Mouse (Mus musculus) frontal cortex, postnatal 14 days (tissue): ENCODE measurements around the gene Mns1.

Experiments used
- DNase-seq, 2 experiments: peaks; one replicate each; pipeline ENCODE4 v3.0.0; 2022; ENCODE audit warnings: low spot score in 2 of 2

Gene Mns1

DNA sequence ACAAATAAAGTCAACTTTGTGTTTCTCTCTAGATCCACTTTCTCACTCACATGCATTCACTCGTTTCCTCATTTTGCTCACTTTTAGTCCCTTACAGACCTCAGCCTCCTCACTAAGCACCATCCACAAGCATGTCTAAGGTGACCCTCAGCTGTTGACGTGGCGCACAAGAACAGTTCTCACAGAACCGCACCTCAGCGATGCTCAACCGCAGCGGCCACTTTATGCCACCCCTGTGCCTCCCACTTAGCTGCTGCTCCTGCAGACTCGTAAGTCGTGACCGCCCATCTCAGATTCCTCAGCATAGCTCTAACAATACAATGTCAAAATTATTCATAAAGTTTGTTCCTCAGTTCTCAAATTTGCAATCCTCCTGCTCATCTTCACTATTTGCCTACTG is 30.8 kb downstream of the Mns1 start:
- no peak for DNase-seq

DNA sequence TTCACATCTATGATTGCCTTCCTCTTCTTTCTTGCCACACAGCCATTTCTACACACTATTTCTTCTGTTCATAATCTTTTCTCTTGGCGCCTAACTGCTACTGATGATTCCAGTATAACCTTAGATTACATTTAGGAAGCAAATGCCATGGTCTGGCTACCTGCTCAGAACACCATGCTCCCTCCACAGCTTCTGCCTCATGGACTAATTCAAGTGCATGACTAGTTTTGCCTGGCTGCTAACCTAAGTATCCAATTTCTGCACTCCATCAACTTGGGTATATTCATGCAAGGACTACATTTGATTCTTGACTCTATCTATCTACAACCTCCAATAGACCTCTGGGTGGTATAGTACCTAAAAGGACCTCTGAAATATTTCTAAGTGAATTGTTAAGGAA is 32.0 kb downstream of the Mns1 start:
- DNase-seq, result no peak

DNA sequence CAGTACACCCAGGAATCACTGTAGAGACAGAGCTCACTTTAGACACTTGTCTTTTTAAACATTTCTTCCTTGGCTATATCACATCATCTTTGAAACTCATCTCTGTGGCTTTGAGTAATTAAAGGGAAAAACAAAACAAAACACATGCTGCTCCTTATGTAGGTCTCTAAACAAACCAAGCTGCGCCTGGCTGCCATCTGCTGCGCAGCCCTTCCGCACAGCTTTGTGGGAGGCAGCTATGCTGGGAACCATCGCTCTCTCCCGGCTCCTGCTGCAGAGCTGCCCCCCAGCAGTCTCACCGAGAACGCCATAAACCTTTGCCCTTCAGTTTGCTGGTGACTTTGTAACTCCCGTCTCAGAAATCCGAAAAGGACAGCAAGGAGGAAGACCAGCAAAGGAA is 37.7 kb downstream of the Mns1 start:
- DNase-seq, result peak in 1 of 2 experiments; percentile 8

DNA sequence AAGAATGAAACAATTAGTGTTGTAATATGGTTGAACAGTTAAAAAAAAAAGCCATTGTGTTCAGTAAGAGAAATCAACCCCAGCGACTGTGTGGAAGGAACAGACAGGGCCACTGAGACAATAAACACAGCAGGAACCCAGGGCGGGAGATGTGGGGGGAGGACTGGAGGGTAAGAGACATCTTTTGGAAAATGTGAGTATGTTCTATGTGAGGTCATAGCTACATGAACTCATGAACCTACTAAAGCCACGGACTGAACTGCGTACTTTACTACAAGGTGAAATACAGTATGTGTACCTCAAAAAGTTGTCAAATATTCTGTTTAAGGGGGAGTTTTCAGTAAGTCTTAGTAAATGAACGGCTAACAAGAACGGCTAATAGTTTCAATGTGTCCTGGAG is 39.5 kb downstream of the Mns1 start:
- DNase-seq, result no peak

DNA sequence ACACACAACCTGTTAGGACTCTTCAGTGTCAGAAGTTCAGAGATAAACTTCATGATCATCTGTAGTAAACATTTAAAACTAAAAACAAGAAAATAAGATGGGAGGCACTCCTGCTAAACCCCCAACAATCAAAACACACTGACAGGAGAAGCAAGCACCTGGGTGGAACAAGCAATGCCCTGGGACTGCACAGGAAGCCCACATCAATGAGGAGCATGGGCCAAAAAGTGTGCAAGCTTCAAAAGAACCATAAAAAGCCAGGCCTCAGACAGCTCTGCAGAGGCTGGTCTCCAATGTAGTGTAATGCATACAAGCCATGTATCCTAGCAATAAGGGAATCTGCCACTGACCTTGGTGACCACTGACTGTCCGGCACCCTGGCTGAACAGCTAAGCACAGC is 41.5 kb downstream of the Mns1 start:
- no peak for DNase-seq

DNA sequence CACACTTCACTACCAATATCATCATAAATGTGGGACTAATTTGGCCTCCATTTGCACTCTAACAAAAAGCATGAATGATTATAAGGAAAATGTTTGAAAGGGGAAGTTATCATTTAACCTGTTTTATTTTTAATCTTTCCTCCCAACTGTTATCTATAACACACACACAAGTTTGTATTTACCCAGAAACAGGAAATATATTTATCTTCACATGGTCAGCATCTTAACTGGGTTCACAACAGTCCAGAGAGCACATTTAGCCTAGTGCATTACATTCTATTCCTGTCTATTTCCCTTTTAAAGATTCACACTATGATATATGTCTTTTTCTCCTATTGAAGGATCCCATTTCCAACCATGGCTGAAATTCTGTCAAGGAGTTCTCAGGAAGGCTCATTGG is 50.7 kb downstream of the Mns1 start:
- no peak for DNase-seq

DNA sequence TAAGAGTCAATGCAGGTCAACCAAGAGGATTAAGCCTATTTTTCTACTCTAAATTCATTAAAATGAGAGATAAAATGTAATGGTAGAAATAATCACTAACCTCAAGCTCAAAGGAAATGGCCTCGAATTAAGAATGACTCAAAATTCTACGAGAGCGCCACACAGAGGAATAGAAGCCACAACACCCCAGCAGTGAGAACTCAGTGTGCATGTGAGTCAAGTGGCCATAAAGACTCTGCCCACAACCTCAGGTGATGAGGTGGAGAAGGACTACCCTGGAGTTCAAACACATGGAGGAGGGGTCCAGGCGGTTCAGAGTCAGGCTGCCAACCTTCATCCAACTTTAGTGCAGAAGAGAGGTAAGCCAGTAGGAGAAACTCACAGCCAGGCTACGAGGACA is 51.3 kb downstream of the Mns1 start:
- no peak for DNase-seq

DNA sequence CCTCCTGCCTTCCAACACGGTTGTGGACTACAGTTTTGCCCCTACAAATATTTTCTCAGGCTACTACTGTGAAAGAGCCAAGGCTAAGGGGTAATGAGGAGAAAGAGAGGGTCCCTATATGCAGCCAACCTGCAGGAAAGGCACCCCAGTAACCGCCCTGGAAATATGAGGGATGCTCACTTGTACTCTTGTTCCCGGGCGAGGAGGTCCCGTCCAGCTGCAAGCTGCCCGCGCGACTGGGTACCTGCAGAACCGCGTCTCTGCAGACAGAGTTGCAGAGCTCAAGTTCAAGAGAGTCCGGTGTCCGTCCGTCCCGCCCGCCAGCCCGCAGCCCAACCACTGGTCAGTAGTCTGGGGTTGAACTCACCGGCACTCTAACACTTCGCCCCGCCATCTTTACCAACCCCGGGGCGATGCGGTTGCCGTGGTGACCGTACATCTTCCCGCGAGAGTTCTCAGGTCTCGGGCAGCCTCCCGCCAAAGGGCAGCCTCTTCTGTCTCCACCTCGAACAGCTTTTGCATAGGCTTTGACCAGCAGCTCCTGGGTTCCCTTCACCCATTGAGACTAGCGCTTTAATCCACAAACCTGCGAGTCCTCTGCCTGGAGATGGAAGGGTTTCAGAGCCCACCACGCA is 53.9 kb downstream of the Mns1 start:
- DNase-seq, result peak; percentile 78 to 83

DNA sequence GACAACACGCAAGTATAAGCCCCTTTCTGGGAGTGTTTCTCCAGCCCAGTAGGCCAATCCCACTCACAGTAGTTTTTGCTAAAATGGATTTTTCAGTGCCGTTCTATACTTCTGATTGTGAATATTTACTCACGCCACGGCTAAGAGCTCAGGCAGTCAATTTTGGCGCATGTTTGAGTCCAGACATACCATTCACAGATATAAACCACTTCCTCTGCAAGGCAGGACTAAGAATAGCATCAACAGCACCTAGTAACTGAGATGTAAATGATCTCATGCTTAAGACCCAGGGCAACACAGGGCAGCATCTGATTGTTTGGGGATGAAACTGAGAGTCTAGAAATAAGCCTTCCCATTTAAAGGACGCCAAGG is 54.4 kb downstream of the Mns1 start, which contains the start of gene Tex9:
Tex9 (minus strand) TSS at position 19 of the 372 bp plus-strand sequence.
- peak in 1 of 2 experiments; percentile 7 for DNase-seq

DNA sequence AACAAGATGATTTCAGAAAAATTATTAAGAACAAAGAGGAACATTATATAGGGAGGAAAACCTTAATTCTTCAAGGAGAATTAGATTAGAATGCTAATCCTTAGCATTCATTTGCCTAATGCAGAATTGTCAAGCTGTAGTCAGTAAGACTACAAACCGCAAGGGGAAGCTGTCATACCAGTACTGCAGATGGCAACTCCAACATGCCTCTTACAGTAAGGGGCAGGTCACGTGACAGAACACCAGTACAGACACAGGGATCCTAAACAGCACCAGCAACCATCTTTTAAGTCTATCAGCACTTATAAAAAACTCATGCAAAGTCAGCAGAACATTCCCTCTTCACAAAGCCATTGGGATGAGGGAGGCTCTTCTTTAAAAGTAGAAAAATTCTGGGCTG is 55.7 kb downstream of the Mns1 start:
- no peak for DNase-seq

DNA sequence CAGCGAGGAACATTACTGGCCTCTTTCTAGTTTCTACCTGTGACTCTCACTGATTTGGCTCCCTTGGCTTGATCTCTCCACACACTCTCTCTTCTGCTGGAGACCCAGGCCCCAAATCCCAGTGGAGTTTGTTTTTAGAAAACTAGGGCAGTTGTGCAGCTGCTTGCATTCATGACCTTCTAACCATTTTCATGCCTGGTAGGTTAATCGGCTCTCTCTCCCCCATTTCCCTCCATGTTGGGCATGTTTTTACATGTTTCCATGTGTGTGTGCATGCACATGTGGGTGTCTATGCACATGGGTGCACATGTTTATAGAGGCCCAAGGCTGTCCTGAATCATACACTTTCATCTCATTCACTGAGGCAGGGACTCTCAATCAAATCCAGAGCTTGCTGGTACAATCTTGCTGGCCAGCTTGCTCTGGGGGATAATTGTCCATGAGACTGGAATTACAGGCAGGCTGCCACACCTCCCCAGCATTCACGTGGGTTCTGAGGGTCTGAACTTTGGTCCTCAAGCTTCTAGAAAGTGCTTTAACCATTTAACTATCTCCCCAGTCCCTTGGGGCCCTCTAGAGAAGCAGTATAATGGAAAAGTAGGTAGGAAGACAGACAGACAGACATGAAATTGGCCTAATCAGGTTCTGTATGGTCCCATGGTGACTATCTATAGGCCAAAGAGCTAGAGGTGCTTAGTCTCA is 56.3 kb downstream of the Mns1 start:
- DNase-seq, result no peak

DNA sequence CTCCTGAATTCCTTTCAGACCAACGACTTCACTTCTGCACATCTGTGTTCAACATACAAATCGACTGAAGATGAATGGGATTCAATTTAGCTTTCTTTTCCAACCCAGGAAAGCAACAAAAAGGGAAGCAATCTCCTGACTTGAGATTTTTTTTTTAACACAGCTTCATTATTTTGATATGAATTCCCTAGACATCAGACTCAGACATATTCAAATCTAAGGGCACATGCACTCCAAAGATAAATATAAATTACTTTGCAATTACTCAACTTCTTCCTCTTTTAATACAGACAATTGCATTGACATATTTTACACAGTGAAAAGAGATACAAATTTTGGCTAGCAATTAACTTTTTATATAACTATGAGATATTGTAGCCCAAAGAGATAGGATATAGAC is 58.9 kb downstream of the Mns1 start:
- DNase-seq, result no peak

DNA sequence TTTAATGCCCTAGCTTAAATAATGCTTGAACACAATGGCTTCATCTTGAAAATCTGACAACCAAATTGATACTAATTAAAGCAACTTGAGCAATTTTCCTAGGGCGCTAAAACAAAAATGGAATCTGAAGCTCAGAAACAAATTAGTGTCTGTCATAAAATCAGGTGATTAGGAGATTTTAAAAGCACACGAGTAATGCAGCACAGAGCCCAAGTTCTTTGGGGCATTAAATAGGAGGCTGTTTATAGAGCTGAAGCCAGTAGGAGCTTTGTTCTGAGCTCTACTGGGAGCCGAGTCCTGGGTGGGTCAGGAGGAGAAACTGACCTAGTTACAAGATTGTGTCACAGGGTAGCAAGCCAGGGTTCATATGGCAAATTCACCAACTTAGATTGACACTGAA is 59.4 kb downstream of the Mns1 start:
- no peak for DNase-seq
